Mouse (Mus musculus): ENCODE data around the gene Mapk13. TPM values are rescaled to one million over a fixed set of nuclear protein-coding genes. Genes with fewer than 3 reads are reported as not detected.

Mapk13 gene
- total and polyA plus RNA-seq, 2 experiments from 2014 or later, result 0.65 to 0.78 TPM

DNA sequence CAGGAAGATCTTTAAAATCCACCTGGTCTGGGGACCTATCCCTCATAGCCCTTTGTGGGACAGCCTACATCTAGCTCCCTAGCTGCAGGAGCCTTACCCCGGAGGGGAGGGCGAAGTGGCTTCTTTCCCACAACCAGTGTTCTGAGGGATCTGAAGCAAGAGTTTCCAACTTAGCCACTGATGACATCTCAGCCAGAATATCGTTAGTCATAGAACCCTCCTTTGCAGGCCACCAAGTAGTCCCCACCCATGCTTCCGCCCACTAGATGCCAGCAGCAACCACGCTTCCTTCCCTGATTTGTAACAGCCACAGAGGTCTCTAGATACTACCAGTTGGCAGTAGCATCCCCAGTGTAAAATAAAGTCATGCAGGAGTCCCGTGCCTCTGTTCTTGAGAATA is 18.5 kb upstream of the Mapk13 start:
- WGBS, result 62% methylated on average over 6 of the region's 6 CpGs
- TF ChIP-seq EP300 (IDR thresholded peaks at IDR 0.05; ENCODE audit: low read depth), result no peak
- no peak for TF ChIP-seq CTCF (IDR thresholded peaks at IDR 0.05; ENCODE audit: low read depth)
- no peaks in the 10 kb centered on the region for H3K4me1 ChIP-seq (ENCODE audit: control insufficient read depth, insufficient read depth)
- no peak overlapping the region for H3K27ac ChIP-seq (ENCODE audit: low read depth)
- H3K9ac ChIP-seq (replicated peaks; ENCODE audit: low read depth, low read length), result no peak overlapping the region
- no peak overlapping the region for H3K4me3 ChIP-seq (ENCODE audit: low read depth, low read length)
- H3K36me3 ChIP-seq (replicated peaks; ENCODE audit: control insufficient read depth, insufficient read depth, low read length), result peaks cover 37% of the 10 kb centered on the region
- no peaks in the 10 kb centered on the region for H3K27me3 ChIP-seq (ENCODE audit: control insufficient read depth, insufficient read depth, low read length)
- H3K4me2 ChIP-seq (ENCODE audit: low read depth, low read length), result no peak overlapping the region
- no peaks in the 10 kb centered on the region for H3K9me3 ChIP-seq (replicated peaks; ENCODE audit: control insufficient read depth, low read length)
- ATAC-seq (ENCODE audit: insufficient read depth, low read depth), result no peak
- DNase-seq (ENCODE audit: low spot score), result no peak

DNA sequence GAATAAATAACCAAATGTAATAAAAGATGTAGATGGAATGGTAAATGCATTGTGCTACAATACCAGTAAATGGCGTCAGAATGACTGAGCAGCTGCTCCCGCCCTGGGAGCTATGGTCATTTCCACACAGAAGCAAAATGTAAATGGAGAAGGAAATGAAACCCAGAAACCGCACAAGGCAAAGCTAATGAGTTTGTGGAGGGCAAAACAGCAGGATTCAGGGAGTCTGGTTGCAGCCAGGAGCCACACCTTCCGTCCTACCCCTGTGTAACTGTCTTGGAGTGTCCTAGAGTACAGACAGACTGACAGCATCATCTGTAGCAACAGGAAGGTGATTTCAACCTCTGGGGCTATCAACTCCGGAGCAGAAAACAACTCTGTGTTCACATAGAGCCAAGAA is 12.7 kb upstream of the Mapk13 start:
- no peaks in the 10 kb centered on the region for H3K4me1 ChIP-seq (ENCODE audit: control insufficient read depth, insufficient read depth)
- WGBS, result 61% methylated on average over 5 of the region's 5 CpGs
- no peak overlapping the region for H3K4me3 ChIP-seq (ENCODE audit: low read depth, low read length)
- no peaks in the 10 kb centered on the region for H3K27me3 ChIP-seq (ENCODE audit: control insufficient read depth, insufficient read depth, low read length)
- no peak for ATAC-seq (ENCODE audit: insufficient read depth, low read depth)
- H3K27ac ChIP-seq (ENCODE audit: low read depth), result no peak overlapping the region
- DNase-seq (ENCODE audit: low spot score), result no peak
- no peak for TF ChIP-seq EP300 (IDR thresholded peaks at IDR 0.05; ENCODE audit: low read depth)
- no peak for TF ChIP-seq CTCF (IDR thresholded peaks at IDR 0.05; ENCODE audit: low read depth)
- no peaks in the 10 kb centered on the region for H3K36me3 ChIP-seq (replicated peaks; ENCODE audit: control insufficient read depth, insufficient read depth, low read length)
- H3K9me3 ChIP-seq (replicated peaks; ENCODE audit: control insufficient read depth, low read length), result no peaks in the 10 kb centered on the region
- no peak overlapping the region for H3K4me2 ChIP-seq (ENCODE audit: low read depth, low read length)
- no peak overlapping the region for H3K9ac ChIP-seq (replicated peaks; ENCODE audit: low read depth, low read length)

DNA sequence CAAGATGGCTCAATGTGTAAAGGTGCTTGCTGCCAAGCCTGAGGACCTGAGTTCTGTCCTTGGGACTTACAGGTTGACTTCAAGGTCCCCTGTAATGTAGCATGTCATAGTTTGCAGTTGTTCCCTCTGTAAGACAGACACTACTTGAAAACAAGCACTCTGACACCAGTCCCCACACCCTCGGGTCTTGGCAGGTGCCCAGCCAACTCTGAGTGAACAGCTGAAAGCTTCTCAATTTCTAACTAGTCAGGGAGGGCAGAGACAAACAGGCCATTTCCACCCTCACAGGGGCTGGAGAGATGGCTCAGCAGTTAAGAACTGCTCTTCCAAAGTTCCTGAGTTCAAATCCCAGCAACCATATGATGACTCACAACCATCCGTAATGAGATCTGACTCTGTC is 11.6 kb upstream of the Mapk13 start:
- H3K36me3 ChIP-seq (replicated peaks; ENCODE audit: control insufficient read depth, insufficient read depth, low read length), result no peaks in the 10 kb centered on the region
- ATAC-seq (ENCODE audit: insufficient read depth, low read depth) (no peak), DNase-seq (ENCODE audit: low spot score) (no peak)
- no peak overlapping the region for H3K9ac ChIP-seq (replicated peaks; ENCODE audit: low read depth, low read length)
- no peak overlapping the region for H3K4me3 ChIP-seq (ENCODE audit: low read depth, low read length)
- H3K4me2 ChIP-seq (ENCODE audit: low read depth, low read length), result no peak overlapping the region
- TF ChIP-seq EP300 (IDR thresholded peaks at IDR 0.05; ENCODE audit: low read depth) (no peak), CTCF (IDR thresholded peaks at IDR 0.05; ENCODE audit: low read depth) (no peak)
- 59% methylated on average over 2 of the region's 2 CpGs for WGBS
- no peaks in the 10 kb centered on the region for H3K27me3 ChIP-seq (ENCODE audit: control insufficient read depth, insufficient read depth, low read length)
- H3K27ac ChIP-seq (ENCODE audit: low read depth), result no peak overlapping the region
- H3K4me1 ChIP-seq (ENCODE audit: control insufficient read depth, insufficient read depth), result no peaks in the 10 kb centered on the region
- no peaks in the 10 kb centered on the region for H3K9me3 ChIP-seq (replicated peaks; ENCODE audit: control insufficient read depth, low read length)

DNA sequence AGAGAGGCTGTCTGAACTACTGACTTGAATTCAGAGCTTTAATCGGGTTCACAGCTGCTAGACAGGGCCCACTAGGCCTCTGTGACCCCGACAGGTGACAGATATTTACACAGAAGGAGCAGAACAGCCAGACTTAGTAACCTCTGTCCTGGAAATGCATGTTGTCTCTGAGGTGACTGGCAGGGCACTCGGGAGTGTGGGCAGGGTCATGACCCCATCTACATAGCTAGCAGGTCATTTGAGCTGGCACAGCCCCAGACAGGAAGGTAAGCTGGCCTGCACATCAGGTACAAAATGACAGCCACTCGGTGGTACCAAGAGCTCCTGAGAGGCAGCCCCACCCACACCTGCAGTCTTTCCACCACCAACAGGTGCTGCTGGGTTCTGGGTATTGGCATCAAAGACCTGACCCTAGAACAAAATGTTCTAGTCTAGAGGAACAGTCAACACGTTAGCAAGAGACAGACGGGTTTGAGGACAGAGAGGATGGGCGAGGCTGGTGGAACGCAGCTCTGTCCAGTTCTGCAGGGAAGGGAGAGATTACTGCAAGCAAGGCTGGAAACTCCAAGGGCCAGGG is 8.3 kb upstream of the Mapk13 start:
- Histone ChIP-seq H3K9me3 (replicated peaks; ENCODE audit: control insufficient read depth, low read length) (no peaks in the 10 kb centered on the region), H3K4me2 (ENCODE audit: low read depth, low read length) (no peak overlapping the region), H3K27ac (ENCODE audit: low read depth) (no peak overlapping the region), H3K4me1 (ENCODE audit: control insufficient read depth, insufficient read depth) (no peaks in the 10 kb centered on the region), H3K9ac (replicated peaks; ENCODE audit: low read depth, low read length) (no peak overlapping the region), H3K27me3 (ENCODE audit: control insufficient read depth, insufficient read depth, low read length) (no peaks in the 10 kb centered on the region), H3K36me3 (replicated peaks; ENCODE audit: control insufficient read depth, insufficient read depth, low read length) (no peaks in the 10 kb centered on the region), H3K4me3 (ENCODE audit: low read depth, low read length) (no peak overlapping the region)
- no peak for ATAC-seq (ENCODE audit: insufficient read depth, low read depth)
- TF ChIP-seq CTCF (IDR thresholded peaks at IDR 0.05; ENCODE audit: low read depth), result no peak
- no peak for TF ChIP-seq EP300 (IDR thresholded peaks at IDR 0.05; ENCODE audit: low read depth)
- WGBS, result 62% methylated on average over 8 of the region's 8 CpGs
- no peak for DNase-seq (ENCODE audit: low spot score)

DNA sequence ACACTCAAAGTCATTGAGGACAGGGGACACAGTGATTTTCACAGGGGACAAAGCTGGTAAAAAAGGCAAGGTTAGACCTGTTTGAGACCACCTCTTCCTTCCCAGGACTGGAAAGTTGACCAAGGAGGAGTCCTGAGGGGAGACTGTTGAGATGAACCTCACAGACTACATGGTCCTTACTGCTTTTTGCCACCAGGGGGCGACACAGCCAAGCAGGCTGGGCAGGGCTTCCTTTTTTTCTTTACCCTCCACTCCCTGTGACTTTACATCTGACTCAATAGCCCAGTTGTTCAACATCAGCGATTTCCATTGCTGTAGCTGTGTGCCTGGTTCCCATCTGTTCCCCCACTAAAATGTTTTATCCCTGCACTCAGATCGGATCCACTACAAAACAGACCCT is 7.2 kb upstream of the Mapk13 start:
- no peak; the same call in 1 of the 2 replicates for ATAC-seq (ENCODE audit: insufficient read depth, low read depth)
- Histone ChIP-seq H3K27ac (ENCODE audit: low read depth) (no peak overlapping the region), H3K9me3 (replicated peaks; ENCODE audit: control insufficient read depth, low read length) (no peaks in the 10 kb centered on the region), H3K36me3 (replicated peaks; ENCODE audit: control insufficient read depth, insufficient read depth, low read length) (no peaks in the 10 kb centered on the region), H3K27me3 (ENCODE audit: control insufficient read depth, insufficient read depth, low read length) (no peaks in the 10 kb centered on the region), H3K4me3 (ENCODE audit: low read depth, low read length) (no peak overlapping the region), H3K4me1 (ENCODE audit: control insufficient read depth, insufficient read depth) (no peaks in the 10 kb centered on the region), H3K9ac (replicated peaks; ENCODE audit: low read depth, low read length) (no peak overlapping the region), H3K4me2 (ENCODE audit: low read depth, low read length) (no peak overlapping the region)
- 13% methylated on average over 3 of the region's 3 CpGs for WGBS
- peak; percentile 65 for DNase-seq (ENCODE audit: low spot score)
- TF ChIP-seq CTCF (IDR thresholded peaks at IDR 0.05; ENCODE audit: low read depth), result peak; percentile 92
- TF ChIP-seq EP300 (IDR thresholded peaks at IDR 0.05; ENCODE audit: low read depth), result no peak

DNA sequence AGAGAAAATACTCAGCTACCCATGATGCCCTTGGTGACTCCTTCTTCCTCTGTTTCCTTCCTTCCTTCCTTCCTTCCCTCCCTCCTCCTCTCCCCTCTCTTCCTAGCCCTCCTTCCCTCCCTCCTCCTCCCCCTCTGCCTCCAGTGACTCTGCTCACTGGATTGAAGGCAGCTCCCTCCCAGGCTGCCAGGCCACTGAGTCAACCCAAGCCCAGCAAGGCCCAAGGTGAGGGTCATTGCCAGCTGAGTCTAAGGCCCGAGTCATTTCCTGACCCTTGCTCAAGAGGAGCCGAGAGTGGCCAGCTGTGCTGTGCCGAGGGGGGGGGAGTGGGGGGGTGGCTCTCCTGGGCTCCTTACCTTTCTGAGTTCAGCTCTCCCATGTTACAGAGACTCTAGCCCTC is 2.9 kb upstream of the Mapk13 start:
- no peak overlapping the region for H3K4me2 ChIP-seq (ENCODE audit: low read depth, low read length)
- peaks cover 15% of the 10 kb centered on the region for H3K4me1 ChIP-seq (ENCODE audit: control insufficient read depth, insufficient read depth)
- H3K4me3 ChIP-seq (ENCODE audit: low read depth, low read length), result no peak overlapping the region
- H3K9me3 ChIP-seq (replicated peaks; ENCODE audit: control insufficient read depth, low read length), result no peaks in the 10 kb centered on the region
- 58% methylated on average over 3 of the region's 3 CpGs for WGBS
- H3K27me3 ChIP-seq (ENCODE audit: control insufficient read depth, insufficient read depth, low read length), result peaks cover 32% of the 10 kb centered on the region
- DNase-seq (ENCODE audit: low spot score) (no peak), ATAC-seq (ENCODE audit: insufficient read depth, low read depth) (no peak)
- H3K9ac ChIP-seq (replicated peaks; ENCODE audit: low read depth, low read length), result no peak overlapping the region
- H3K36me3 ChIP-seq (replicated peaks; ENCODE audit: control insufficient read depth, insufficient read depth, low read length), result no peaks in the 10 kb centered on the region
- no peak overlapping the region for H3K27ac ChIP-seq (ENCODE audit: low read depth)
- TF ChIP-seq CTCF (IDR thresholded peaks at IDR 0.05; ENCODE audit: low read depth), result no peak
- no peak for TF ChIP-seq EP300 (IDR thresholded peaks at IDR 0.05; ENCODE audit: low read depth)
